Mouse (Mus musculus): ENCODE measurements around the gene Obscn. TPM values are rescaled to one million over a fixed set of nuclear protein-coding genes. Genes with fewer than 3 reads are reported as not detected.

The Obscn gene
- polyA plus RNA-seq, 1 experiment from 2014 or later: 0.70 TPM

DNA sequence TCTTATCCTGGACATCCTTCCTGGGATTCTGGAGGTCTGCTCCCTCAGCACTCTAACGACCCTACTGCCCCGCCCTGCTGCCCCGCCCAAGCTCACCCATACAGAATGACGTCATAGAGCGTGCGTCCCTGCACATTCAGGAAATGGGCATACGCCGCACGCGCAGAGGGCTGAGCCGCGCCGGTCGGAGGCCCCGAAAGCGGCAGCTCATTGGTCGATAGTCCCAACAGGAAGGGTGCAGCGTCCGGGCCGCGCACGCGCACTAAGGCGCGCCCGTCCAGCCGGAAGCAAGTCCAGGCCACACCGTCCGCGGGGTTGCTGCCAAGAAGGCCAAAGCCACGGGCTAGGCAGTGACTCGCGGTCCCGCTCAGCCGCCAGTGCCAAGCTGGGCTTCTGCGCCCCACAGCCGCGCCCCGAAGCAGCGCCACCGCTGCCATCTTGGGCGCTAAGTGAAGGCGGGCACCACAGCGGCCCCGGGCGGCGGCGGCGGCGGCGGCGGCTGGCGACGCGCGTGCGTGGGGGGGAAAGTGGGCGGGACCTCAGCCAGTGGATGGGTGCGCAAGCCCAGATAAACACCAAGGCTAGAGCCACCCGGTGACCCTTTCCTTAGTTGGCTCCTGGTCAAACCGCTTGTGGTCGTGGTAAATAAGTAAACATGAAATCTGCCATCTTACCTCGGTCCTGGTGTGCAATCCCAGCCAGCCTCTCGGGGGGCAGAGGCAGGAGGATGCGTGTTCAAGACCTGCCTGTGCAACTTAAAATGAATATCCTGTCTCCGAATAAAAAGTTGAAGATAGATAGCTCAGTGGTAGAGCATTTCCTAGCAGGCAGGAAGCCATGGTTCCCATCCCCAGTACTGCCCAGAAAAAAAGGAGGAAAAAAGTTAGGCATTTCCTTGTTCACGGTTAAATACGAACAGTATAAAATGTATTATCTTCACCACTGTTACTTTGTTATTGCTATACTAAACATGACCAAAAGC lies 27.3 kb upstream of the Obscn start, which contains the start of gene Iba57:
TSS of gene Iba57 (minus strand) at position 485 of the 982 bp plus-strand sequence.
- Histone ChIP-seq H3K27me3 (no peaks in the 10 kb centered on the region), H3K9me3 (no peaks in the 10 kb centered on the region), H3K4me3 (replicated peaks) (peak within 1 kb of the TSS; percentile 78), H3K4me2 (peak within 1 kb of the TSS; percentile 64), H3K27ac (peak within 1 kb of the TSS; percentile 98), H3K4me1 (replicated peaks) (peaks cover 7% of the 10 kb centered on the region), H3K36me3 (peaks cover 1% of the 10 kb centered on the region; the same call in 1 of the 2 replicates), H3K9ac (replicated peaks) (peak within 1 kb of the TSS; percentile 89)
- 3% methylated on average over 68 of the region's 68 CpGs for WGBS
- ATAC-seq (ENCODE audit: insufficient number of reproducible peaks, insufficient read depth, low FRiP score, low TSS enrichment, low read depth): peak; percentile 99

DNA sequence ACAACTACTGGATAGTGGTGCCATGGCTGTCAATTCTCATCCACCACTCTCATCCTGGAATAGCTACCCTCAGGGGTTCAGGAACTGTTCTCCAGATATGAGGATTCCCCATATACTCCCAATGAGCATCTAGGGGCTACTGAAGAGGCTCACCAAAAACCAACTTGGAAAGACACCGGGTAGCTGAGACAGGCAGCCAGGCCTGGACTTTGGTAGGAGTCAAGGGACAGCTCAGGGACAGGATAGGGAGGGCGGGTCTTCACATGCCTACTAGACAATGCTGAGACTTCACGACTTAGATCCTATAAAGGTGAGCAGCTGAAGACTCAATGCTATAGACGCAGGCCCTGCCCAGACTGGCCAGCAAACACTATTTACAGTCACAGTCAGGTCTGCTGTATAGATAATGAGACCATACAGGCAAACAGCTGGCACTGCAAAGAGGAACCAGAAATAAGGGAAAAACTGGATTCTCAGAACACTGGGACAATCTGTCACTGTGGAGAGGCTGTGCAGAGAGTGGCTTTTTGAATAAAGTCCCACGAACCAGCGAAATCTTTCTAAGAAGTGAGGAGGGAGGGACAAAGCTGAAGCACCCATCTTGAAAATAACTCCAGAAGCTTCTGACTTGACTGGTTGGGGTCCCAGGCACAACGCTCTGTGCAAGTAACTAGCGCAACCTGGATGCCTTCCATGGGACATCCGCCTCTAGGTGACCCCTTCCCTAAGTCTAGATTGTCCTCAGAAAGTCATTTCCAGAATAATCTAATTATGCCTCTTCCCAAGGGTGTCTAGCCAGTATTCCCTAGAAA lies 26.4 kb upstream of the Obscn start:
- H3K36me3 ChIP-seq: peaks cover 10% of the 10 kb centered on the region
- no peak overlapping the region for H3K9ac ChIP-seq (replicated peaks)
- H3K4me3 ChIP-seq (replicated peaks): peak overlapping the region; percentile 78
- no peaks in the 10 kb centered on the region for H3K9me3 ChIP-seq
- WGBS: 58% methylated on average over 9 of the region's 9 CpGs
- no peaks in the 10 kb centered on the region for H3K27me3 ChIP-seq
- ATAC-seq (ENCODE audit: insufficient number of reproducible peaks, insufficient read depth, low FRiP score, low TSS enrichment, low read depth): no peak; the same call in 1 of the 2 replicates
- H3K4me1 ChIP-seq (replicated peaks): peaks cover 7% of the 10 kb centered on the region
- H3K27ac ChIP-seq: peak overlapping the region; percentile 60; the same call in 1 of the 2 replicates
- H3K4me2 ChIP-seq: peak overlapping the region; percentile 64

DNA sequence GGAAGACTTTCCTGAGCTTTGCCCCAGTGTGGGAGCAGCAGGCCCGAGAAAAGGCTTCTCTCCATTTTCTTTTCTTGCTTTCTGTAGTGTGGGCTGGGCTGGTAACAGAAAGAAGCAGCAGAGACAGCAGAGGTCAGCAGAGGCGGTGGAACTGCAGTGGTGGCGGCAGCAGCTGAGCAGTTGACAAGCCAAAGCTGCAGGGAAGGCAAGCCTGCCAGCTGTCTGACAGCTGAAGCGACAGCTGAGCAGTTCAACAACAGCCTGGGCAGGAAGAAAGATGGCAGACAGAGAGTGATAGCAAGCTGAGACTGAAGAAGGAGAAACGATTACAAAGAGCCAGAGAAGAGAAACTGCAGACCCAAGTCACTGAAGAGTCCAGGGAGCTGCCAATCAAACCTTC lies 25.2 kb upstream of the Obscn start:
- no peak overlapping the region for H3K27ac ChIP-seq
- WGBS: 80% methylated on average over 5 of the region's 5 CpGs

DNA sequence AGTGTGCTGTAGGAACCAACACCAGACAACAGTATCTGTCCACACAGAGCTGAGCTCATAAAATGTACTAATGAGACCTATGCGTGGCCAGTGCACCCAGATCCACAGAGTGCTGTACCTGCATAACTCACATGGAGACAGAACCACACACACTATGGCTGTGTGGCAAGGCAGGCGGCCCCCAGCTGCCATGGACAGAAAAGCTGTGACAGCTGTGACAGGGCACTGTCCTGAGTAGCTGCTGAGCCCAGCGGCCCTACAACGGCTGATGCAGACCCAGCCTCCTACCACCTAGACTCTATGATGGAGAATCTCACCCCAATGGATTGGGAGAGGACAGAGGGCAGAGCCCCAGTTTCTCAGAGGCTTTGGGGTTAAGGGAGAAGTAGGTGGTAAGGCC lies 23.4 kb upstream of the Obscn start:
- no peak for ATAC-seq (ENCODE audit: insufficient number of reproducible peaks, insufficient read depth, low FRiP score, low TSS enrichment, low read depth)
- H3K4me2 ChIP-seq: no peak overlapping the region
- 86% methylated on average over 4 of the region's 4 CpGs for WGBS
- H3K36me3 ChIP-seq: peaks cover 25% of the 10 kb centered on the region
- no peaks in the 10 kb centered on the region for H3K9me3 ChIP-seq
- peaks cover 7% of the 10 kb centered on the region for H3K4me1 ChIP-seq (replicated peaks)
- no peak overlapping the region; the same call in 1 of the 2 replicates for H3K9ac ChIP-seq (replicated peaks)
- H3K27me3 ChIP-seq: no peaks in the 10 kb centered on the region
- no peak overlapping the region for H3K27ac ChIP-seq
- no peak overlapping the region for H3K4me3 ChIP-seq (replicated peaks)

More for the DNA sequence above, 25.2 kb upstream of the Obscn start:
- Histone ChIP-seq H3K4me1 (replicated peaks) (peaks cover 7% of the 10 kb centered on the region), H3K36me3 (peaks cover 16% of the 10 kb centered on the region), H3K27me3 (no peaks in the 10 kb centered on the region), H3K9me3 (no peaks in the 10 kb centered on the region), H3K4me2 (no peak overlapping the region), H3K4me3 (replicated peaks) (no peak overlapping the region), H3K9ac (replicated peaks) (no peak overlapping the region)
- no peak for ATAC-seq (ENCODE audit: insufficient number of reproducible peaks, insufficient read depth, low FRiP score, low TSS enrichment, low read depth)

DNA sequence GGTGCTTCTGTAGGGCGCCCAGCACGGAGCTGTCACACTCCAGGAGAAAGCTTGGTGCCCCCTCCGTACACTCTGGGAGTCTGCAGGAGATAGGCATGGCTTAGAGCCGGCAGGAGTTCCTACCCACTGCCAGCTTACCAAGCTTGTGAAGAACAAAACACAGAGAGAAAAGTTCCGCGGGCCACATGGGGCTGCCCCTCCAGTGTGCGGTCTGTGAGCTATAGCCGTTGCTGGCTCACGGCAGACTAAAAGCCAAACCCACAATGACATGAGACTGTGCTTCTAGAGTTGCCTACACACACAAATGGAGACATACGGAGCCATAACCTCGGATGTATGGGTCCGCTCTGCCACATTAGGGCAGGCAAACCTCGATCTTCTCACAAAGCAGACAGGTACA lies 22.9 kb upstream of the Obscn start:
- no peak overlapping the region for H3K9ac ChIP-seq (replicated peaks)
- no peak overlapping the region for H3K4me2 ChIP-seq
- peaks cover 7% of the 10 kb centered on the region for H3K4me1 ChIP-seq (replicated peaks)
- no peaks in the 10 kb centered on the region for H3K27me3 ChIP-seq
- ATAC-seq (ENCODE audit: insufficient number of reproducible peaks, insufficient read depth, low FRiP score, low TSS enrichment, low read depth): no peak
- peaks cover 25% of the 10 kb centered on the region for H3K36me3 ChIP-seq
- WGBS: 92% methylated on average over 13 of the region's 13 CpGs
- no peaks in the 10 kb centered on the region for H3K9me3 ChIP-seq
- no peak overlapping the region for H3K27ac ChIP-seq
- no peak overlapping the region for H3K4me3 ChIP-seq (replicated peaks)

DNA sequence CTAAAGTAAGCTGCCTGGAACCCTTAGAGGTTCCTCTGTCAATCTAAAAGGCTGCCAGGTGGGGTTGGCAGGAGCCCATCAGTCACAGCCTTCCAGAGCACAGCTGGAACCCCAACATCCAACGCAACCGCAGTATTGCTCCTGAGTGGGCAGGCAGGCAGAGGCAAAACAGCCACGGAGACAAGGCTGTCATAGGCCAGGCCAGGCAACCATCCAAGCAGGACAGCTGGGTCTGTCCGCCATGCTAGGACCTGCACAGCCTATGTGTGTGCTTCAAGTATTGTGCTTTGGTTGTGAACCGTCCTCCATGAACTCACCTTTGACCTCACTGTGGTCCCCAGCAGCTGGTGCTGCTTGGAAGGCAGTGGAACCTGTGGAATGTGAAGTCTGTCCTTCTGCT lies 19.7 kb upstream of the Obscn start:
- H3K27me3 ChIP-seq: no peaks in the 10 kb centered on the region
- H3K36me3 ChIP-seq: peaks cover 25% of the 10 kb centered on the region
- H3K4me1 ChIP-seq (replicated peaks): no peaks in the 10 kb centered on the region
- WGBS: 89% methylated on average over 5 of the region's 5 CpGs
- no peak overlapping the region for H3K27ac ChIP-seq
- no peak for ATAC-seq (ENCODE audit: insufficient number of reproducible peaks, insufficient read depth, low FRiP score, low TSS enrichment, low read depth)
- H3K9ac ChIP-seq (replicated peaks): no peak overlapping the region
- no peak overlapping the region for H3K4me3 ChIP-seq (replicated peaks)
- no peak overlapping the region for H3K4me2 ChIP-seq
- no peaks in the 10 kb centered on the region for H3K9me3 ChIP-seq

DNA sequence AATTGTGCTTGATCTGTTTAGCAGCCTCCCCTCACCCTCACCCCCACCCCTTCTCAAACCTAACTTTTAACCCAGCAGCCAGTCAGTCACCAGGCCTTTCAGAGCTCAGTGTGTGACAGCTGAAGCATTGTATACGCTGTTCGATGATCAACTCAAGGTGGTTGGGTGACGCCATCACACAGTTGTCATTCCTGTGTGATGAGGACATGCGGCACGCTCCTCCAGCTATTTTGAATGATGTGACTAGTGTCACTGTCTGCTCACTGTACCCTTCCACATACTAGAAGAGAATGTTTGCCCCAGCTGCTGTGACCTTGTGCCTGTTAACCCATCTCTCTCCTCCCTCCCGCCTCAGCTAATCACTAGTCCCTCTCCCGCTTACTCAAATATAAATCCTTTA lies 18.0 kb upstream of the Obscn start:
- no peaks in the 10 kb centered on the region for H3K9me3 ChIP-seq
- no peak overlapping the region for H3K4me3 ChIP-seq (replicated peaks)
- no peak for ATAC-seq (ENCODE audit: insufficient number of reproducible peaks, insufficient read depth, low FRiP score, low TSS enrichment, low read depth)
- no peak overlapping the region for H3K4me2 ChIP-seq
- H3K4me1 ChIP-seq (replicated peaks): no peaks in the 10 kb centered on the region
- H3K27ac ChIP-seq: no peak overlapping the region
- H3K36me3 ChIP-seq: peaks cover 25% of the 10 kb centered on the region
- H3K27me3 ChIP-seq: no peaks in the 10 kb centered on the region
- H3K9ac ChIP-seq (replicated peaks): no peak overlapping the region
- 86% methylated on average over 7 of the region's 7 CpGs for WGBS

DNA sequence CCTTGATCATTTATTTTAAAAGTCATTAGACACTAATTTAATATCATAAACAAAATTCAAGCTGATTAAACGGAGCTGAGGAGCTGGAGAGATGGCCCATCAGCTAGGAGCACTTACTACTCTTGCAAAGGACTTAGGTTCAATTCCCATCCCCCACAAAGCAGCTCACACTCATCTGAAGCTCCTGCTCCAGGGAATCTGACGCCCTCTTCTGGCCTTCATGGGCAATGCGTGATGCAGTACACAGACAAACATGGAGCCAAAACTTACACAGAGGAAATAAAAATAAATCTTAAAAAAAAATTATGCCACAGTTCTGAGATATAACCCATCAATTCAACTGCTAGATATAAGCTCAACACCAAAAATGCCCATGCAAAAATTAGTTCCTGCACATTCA lies 15.5 kb upstream of the Obscn start:
- Histone ChIP-seq H3K27ac (no peak overlapping the region), H3K9ac (replicated peaks) (no peak overlapping the region), H3K4me3 (replicated peaks) (no peak overlapping the region), H3K4me2 (no peak overlapping the region), H3K27me3 (no peaks in the 10 kb centered on the region), H3K9me3 (no peaks in the 10 kb centered on the region), H3K4me1 (replicated peaks) (no peaks in the 10 kb centered on the region), H3K36me3 (peaks cover 9% of the 10 kb centered on the region)
- no peak for ATAC-seq (ENCODE audit: insufficient number of reproducible peaks, insufficient read depth, low FRiP score, low TSS enrichment, low read depth)
- 31% methylated on average over 3 of the region's 3 CpGs for WGBS

DNA sequence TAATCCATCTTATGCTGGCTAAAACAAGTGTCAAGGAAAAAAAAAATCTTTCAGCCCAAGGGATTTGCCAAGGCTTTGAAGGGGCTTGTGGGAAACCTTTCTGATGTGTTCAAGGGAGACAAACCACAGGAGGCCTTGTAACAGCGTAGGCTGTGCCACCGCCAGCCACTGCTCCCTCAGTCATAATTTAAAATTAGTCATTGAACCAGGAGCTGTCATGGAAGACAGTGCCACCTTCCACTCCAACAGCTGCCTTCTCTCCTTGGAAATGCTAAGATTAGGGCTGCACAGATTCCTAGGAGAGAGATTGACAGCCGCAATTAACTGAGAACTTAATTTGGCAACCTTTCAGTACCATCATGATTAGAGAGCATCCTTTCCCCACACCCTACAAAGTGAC lies 13.1 kb upstream of the Obscn start:
- Histone ChIP-seq H3K4me1 (replicated peaks) (no peaks in the 10 kb centered on the region), H3K27me3 (0 out of 2 replicates have a peak, but pooled peaks cover 3% of the 10 kb centered on the region), H3K36me3 (no peaks in the 10 kb centered on the region), H3K4me3 (replicated peaks) (no peak overlapping the region), H3K9ac (replicated peaks) (no peak overlapping the region), H3K9me3 (no peaks in the 10 kb centered on the region), H3K27ac (no peak overlapping the region), H3K4me2 (no peak overlapping the region)
- WGBS: 68% methylated on average over 3 of the region's 3 CpGs
- no peak for ATAC-seq (ENCODE audit: insufficient number of reproducible peaks, insufficient read depth, low FRiP score, low TSS enrichment, low read depth)

DNA sequence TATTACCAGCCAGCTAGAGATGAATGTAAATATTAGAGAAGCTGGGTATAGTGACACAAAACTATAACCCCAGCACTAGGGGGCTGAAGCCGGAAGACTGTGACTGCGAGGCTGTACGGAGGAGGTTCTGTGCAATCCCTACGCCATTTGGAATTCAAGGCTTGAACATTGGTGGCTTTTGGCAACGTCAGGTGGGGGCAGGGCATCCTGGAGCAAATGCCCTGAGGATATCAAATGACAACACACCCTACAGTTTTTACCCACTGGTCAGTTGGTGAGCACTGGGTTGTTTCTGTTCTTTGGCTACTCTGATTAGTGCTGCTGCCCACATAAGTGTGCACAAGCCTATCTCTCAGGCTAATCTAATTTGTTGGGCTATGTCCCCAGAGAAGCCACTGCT lies 6.8 kb upstream of the Obscn start:
- H3K36me3 ChIP-seq: no peaks in the 10 kb centered on the region
- H3K4me2 ChIP-seq: no peak overlapping the region
- peaks cover 18% of the 10 kb centered on the region for H3K27me3 ChIP-seq
- no peaks in the 10 kb centered on the region for H3K4me1 ChIP-seq (replicated peaks)
- H3K4me3 ChIP-seq (replicated peaks): no peak overlapping the region
- ATAC-seq (ENCODE audit: insufficient number of reproducible peaks, insufficient read depth, low FRiP score, low TSS enrichment, low read depth): no peak
- H3K9me3 ChIP-seq: no peaks in the 10 kb centered on the region
- no peak overlapping the region for H3K27ac ChIP-seq
- 69% methylated on average over 5 of the region's 5 CpGs for WGBS
- H3K9ac ChIP-seq (replicated peaks): no peak overlapping the region

DNA sequence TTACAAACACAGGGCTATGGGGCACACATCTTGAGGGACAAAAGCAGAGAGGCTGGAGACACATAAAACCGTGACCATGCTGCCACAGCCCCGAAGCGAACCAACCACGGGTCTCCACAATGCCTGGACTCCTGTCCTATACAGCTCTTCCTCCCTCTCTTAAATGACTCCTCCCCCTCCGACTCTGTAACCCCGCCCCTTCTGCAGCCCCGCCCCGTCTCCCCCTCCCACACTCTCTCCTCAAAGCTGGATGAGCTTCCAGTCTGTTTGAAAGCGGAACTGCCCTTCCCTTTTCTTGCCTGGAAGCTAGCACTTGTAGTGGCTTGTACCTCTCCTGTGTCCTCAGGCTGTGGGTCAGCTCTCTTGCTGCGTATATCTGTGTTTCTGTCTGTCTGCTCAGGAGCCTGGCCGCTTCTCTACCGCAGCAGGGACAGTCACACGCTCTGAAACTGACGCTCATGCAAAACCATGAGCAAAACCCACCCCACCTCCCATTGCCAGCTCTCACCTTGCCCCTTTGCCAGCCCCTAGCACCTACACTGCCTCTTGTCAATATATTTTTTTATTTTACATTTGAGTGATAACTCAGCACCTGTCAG lies 5.7 kb upstream of the Obscn start:
- Histone ChIP-seq H3K4me2 (peak overlapping the region; percentile 30; the same call in 1 of the 2 replicates), H3K9me3 (no peaks in the 10 kb centered on the region), H3K9ac (replicated peaks) (no peak overlapping the region), H3K4me3 (replicated peaks) (no peak overlapping the region), H3K4me1 (replicated peaks) (no peaks in the 10 kb centered on the region), H3K27me3 (peaks cover 28% of the 10 kb centered on the region), H3K36me3 (no peaks in the 10 kb centered on the region), H3K27ac (no peak overlapping the region)
- ATAC-seq (ENCODE audit: insufficient number of reproducible peaks, insufficient read depth, low FRiP score, low TSS enrichment, low read depth): no peak
- 11% methylated on average over 14 of the region's 14 CpGs for WGBS
